In the genomic region with DNA sequence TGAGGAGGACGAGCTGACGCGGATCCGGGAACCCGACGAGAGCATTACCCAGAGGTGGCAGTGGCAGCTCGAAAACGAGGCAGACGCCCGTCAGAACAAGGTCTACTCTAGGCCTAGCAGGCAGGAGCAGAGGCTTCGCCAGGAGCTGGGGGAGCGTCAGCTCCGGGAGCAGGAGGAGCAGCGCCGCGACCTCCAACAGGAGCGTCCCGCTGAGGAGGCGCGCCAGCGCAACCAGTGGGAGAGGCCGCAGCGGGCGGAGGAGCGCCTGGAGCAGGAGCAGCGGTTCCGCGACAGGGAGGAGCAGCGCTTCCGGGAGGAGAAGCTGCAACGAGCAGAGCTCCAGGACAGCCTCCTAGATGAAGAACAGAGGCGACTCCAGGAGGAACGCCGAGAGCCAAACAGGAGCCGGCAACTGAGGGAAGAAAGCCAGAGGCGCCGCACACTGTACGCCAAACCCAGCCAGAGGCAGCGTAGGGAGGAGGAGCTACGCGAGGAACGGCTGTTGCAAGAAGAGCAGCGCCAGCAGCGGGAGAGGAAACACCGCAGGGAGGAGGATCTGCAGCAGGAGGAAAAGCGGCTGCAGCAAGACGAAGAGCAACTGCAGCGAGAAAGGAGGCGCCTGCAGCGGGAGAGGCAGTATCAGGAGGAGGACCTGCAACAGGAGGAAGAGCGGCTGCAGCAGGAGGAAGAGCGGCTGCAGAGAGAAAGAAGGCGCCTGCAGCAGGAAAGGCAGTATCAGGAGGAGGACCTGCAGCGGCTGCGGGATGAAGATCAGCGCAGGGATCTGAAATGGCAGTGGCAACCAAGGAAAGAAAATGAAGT, we compare ENCODE assay signal across 8 mouse cellular contexts. TPM values are rescaled to one million over a fixed set of nuclear protein-coding genes. Genes with fewer than 3 reads are reported as not detected.
DNase-seq lines count a peak whose midpoint lies in the region; ATAC-seq and TF ChIP-seq lines count a peak whose summit lies in the region.

No protein-coding gene starts in this region.

- ATAC-seq in embryonic facial prominence, embryonic 14.5 days (ENCODE audit: low read depth): peak; percentile 89
- peak; percentile 76 for ATAC-seq in limb, embryonic 14.5 days (ENCODE audit: low FRiP score, low read depth)
- ATAC-seq in midbrain, embryonic 14.5 days (ENCODE audit: low FRiP score, low TSS enrichment): peak; percentile 81
- peak; percentile 79; the same call in 1 of the 2 replicates for ATAC-seq in stomach, embryonic 14.5 days (ENCODE audit: insufficient number of reproducible peaks, insufficient read depth, low FRiP score, low read depth)

- peak overlapping the region; percentile 94 for H3K4me2 ChIP-seq in embryonic facial prominence, embryonic 14.5 days (ENCODE audit: low read depth, low read length)
- H3K4me2 ChIP-seq in limb, embryonic 14.5 days (replicated peaks; ENCODE audit: low read depth, low read length, severe bottlenecking): peak overlapping the region; percentile 92
- H3K4me2 ChIP-seq in midbrain, embryonic 14.5 days (ENCODE audit: low read length): peak overlapping the region; percentile 94
- peak overlapping the region; percentile 78 for H3K4me2 ChIP-seq in stomach, embryonic 14.5 days (replicated peaks; ENCODE audit: low read depth, low read length)

- H3K9ac ChIP-seq in embryonic facial prominence, embryonic 14.5 days (ENCODE audit: low read depth, low read length): peak overlapping the region; percentile 51
- H3K9ac ChIP-seq in limb, embryonic 14.5 days (ENCODE audit: low read depth, low read length, severe bottlenecking): peak overlapping the region; percentile 50
- peak overlapping the region; percentile 56 for H3K9ac ChIP-seq in midbrain, embryonic 14.5 days (replicated peaks; ENCODE audit: low read length)
- peak overlapping the region; percentile 15; the same call in 1 of the 2 replicates for H3K9ac ChIP-seq in stomach, embryonic 14.5 days (replicated peaks; ENCODE audit: low read depth, low read length)

- peak overlapping the region; percentile 10; the same call in 1 of the 2 replicates for H3K27ac ChIP-seq in embryonic facial prominence, embryonic 14.5 days (replicated peaks; ENCODE audit: low read depth, low read length)
- peak overlapping the region; percentile 72 for H3K27ac ChIP-seq in heart, embryonic 10.5 days
- H3K27ac ChIP-seq in limb, embryonic 14.5 days (replicated peaks; ENCODE audit: low read depth, low read length): no peak overlapping the region
- H3K27ac ChIP-seq in midbrain, embryonic 14.5 days (replicated peaks; ENCODE audit: low read depth, low read length): peak overlapping the region; percentile 72
- H3K27ac ChIP-seq in stomach, embryonic 14.5 days (ENCODE audit: low read length): peak overlapping the region; percentile 33; the same call in 1 of the 2 replicates

- H3K9me3 ChIP-seq in embryonic facial prominence, embryonic 14.5 days (ENCODE audit: control insufficient read depth, low read length): no peaks in the 10 kb centered on the region
- H3K9me3 ChIP-seq in heart, embryonic 10.5 days: no peaks in the 10 kb centered on the region
- no peaks in the 10 kb centered on the region for H3K9me3 ChIP-seq in limb, embryonic 14.5 days (ENCODE audit: control insufficient read depth, low read length)
- H3K9me3 ChIP-seq in midbrain, embryonic 14.5 days (ENCODE audit: control insufficient read depth, low read length): no peaks in the 10 kb centered on the region
- no peaks in the 10 kb centered on the region for H3K9me3 ChIP-seq in stomach, embryonic 14.5 days (ENCODE audit: control insufficient read depth, low read depth, low read length)

- H3K4me1 ChIP-seq in embryonic facial prominence, embryonic 14.5 days (ENCODE audit: control insufficient read depth, insufficient read depth, low read length): peaks cover 4% of the 10 kb centered on the region; the same call in 1 of the 2 replicates
- peaks cover 22% of the 10 kb centered on the region for H3K4me1 ChIP-seq in heart, embryonic 10.5 days
- 0 out of 2 replicates have a peak, but pooled peaks cover 4% of the 10 kb centered on the region for H3K4me1 ChIP-seq in limb, embryonic 14.5 days (ENCODE audit: control insufficient read depth, insufficient read depth, low read length)
- peaks cover 7% of the 10 kb centered on the region for H3K4me1 ChIP-seq in midbrain, embryonic 14.5 days (ENCODE audit: control insufficient read depth, insufficient read depth, low read length)
- 0 out of 2 replicates have a peak, but pooled peaks cover 2% of the 10 kb centered on the region for H3K4me1 ChIP-seq in stomach, embryonic 14.5 days (ENCODE audit: control insufficient read depth, insufficient read depth, low read length)

- peak overlapping the region; percentile 60 for H3K4me3 ChIP-seq in embryonic facial prominence, embryonic 14.5 days (ENCODE audit: low read depth, low read length)
- peak overlapping the region; percentile 69 for H3K4me3 ChIP-seq in heart, embryonic 10.5 days
- H3K4me3 ChIP-seq in limb, embryonic 14.5 days (replicated peaks; ENCODE audit: low read length): peak overlapping the region; percentile 57
- H3K4me3 ChIP-seq in midbrain, embryonic 14.5 days (replicated peaks; ENCODE audit: low read depth, low read length): peak overlapping the region; percentile 63
- peak overlapping the region; percentile 51 for H3K4me3 ChIP-seq in stomach, embryonic 14.5 days (ENCODE audit: low read depth, low read length)

- no peak for TF ChIP-seq POLR2A in limb, embryonic 14.5 days (IDR thresholded peaks at IDR 0.05; ENCODE audit: borderline replicate concordance, extremely low read depth, insufficient read depth, insufficient read length)

- peak; percentile 4 for DNase-seq in cerebellum, adult 11 months
- no peak for DNase-seq in cerebellum, adult 9-10 months
- DNase-seq in embryonic facial prominence, embryonic 14.5 days (ENCODE audit: low spot score): peak; percentile 93
- DNase-seq in heart, embryonic 10.5 days (ENCODE audit: low spot score): peak; percentile 88
- DNase-seq in kidney, adult 9 months: peak; percentile 76
- DNase-seq in limb, embryonic 14.5 days (ENCODE audit: low spot score): peak; percentile 70
- DNase-seq in midbrain, embryonic 14.5 days: peak; percentile 88

- peaks cover 61% of the 10 kb centered on the region for H3K27me3 ChIP-seq in embryonic facial prominence, embryonic 14.5 days (replicated peaks; ENCODE audit: control insufficient read depth, insufficient read depth, low read length)
- peaks cover 42% of the 10 kb centered on the region for H3K27me3 ChIP-seq in heart, embryonic 10.5 days (ENCODE audit: insufficient read depth, poor library complexity, severe bottlenecking)
- H3K27me3 ChIP-seq in limb, embryonic 14.5 days (ENCODE audit: control insufficient read depth, insufficient read depth, low read length): peaks cover 48% of the 10 kb centered on the region
- H3K27me3 ChIP-seq in midbrain, embryonic 14.5 days (ENCODE audit: control insufficient read depth, insufficient read depth, low read length): peaks cover 42% of the 10 kb centered on the region
- H3K27me3 ChIP-seq in stomach, embryonic 14.5 days (ENCODE audit: control insufficient read depth, insufficient read depth, low read length): 0 out of 2 replicates have a peak, but pooled peaks cover 6% of the 10 kb centered on the region

- H3K36me3 ChIP-seq in embryonic facial prominence, embryonic 14.5 days (ENCODE audit: control insufficient read depth, insufficient read depth, low read length): no peaks in the 10 kb centered on the region
- no peaks in the 10 kb centered on the region for H3K36me3 ChIP-seq in heart, embryonic 10.5 days
- no peaks in the 10 kb centered on the region for H3K36me3 ChIP-seq in limb, embryonic 14.5 days (ENCODE audit: control insufficient read depth, insufficient read depth, low read length)
- H3K36me3 ChIP-seq in midbrain, embryonic 14.5 days (ENCODE audit: control insufficient read depth, insufficient read depth, low read length): no peaks in the 10 kb centered on the region
- no peaks in the 10 kb centered on the region for H3K36me3 ChIP-seq in stomach, embryonic 14.5 days (ENCODE audit: control insufficient read depth, insufficient read depth, low read length)

- WGBS in embryonic facial prominence, embryonic 14.5 days: under 1% methylated on average over 52 of the region's 56 CpGs
- WGBS in heart, embryonic 10.5 days: under 1% methylated on average over 56 of the region's 56 CpGs
- under 1% methylated on average over 55 of the region's 56 CpGs for WGBS in limb, embryonic 14.5 days
- 1% methylated on average over 56 of the region's 56 CpGs for WGBS in midbrain, embryonic 14.5 days
- WGBS in stomach, embryonic 14.5 days: under 1% methylated on average over 56 of the region's 56 CpGs

RNA-seq across cellular contexts. Expression of a gene that starts 2.4 kb away (rescaled TPM):
- 3.4 and 4.2 TPM in 2 replicates for polyA plus RNA-seq in embryonic facial prominence, embryonic 14.5 days (2014; fragmentation: Nextera tagmentation; extraction: Ambion mirVana)
- 0.20 and 0.38 TPM in 2 replicates for polyA plus RNA-seq in heart, embryonic 10.5 days (2016; fragmentation: Nextera tagmentation; extraction: Ambion mirVana)
- 0.54 and 1.3 TPM in 2 replicates for polyA plus RNA-seq in limb, embryonic 14.5 days (2012; rRNA removed)
- polyA plus RNA-seq in limb, embryonic 14.5 days (2014; fragmentation: Nextera tagmentation; extraction: Ambion mirVana): 2.5 and 2.6 TPM in 2 replicates
- polyA plus RNA-seq in midbrain, embryonic 14.5 days (2014; fragmentation: Nextera tagmentation; extraction: Ambion mirVana): 0.69 and 1.2 TPM in 2 replicates
- polyA plus RNA-seq in stomach, embryonic 14.5 days (2014; fragmentation: Nextera tagmentation; extraction: Ambion mirVana): 1.3 and 1.5 TPM in 2 replicates

RNA-seq across cellular contexts. Expression of a gene that starts 24.0 kb away (rescaled TPM):
- 0.18 TPM in 1 of 2 replicates, not detected in the other for polyA plus RNA-seq in embryonic facial prominence, embryonic 14.5 days (2014; fragmentation: Nextera tagmentation; extraction: Ambion mirVana)
- polyA plus RNA-seq in heart, embryonic 10.5 days (2016; fragmentation: Nextera tagmentation; extraction: Ambion mirVana): not detected in 2 replicates
- not detected in 2 replicates for polyA plus RNA-seq in limb, embryonic 14.5 days (2012; rRNA removed)
- not detected in 2 replicates for polyA plus RNA-seq in limb, embryonic 14.5 days (2014; fragmentation: Nextera tagmentation; extraction: Ambion mirVana)
- polyA plus RNA-seq in midbrain, embryonic 14.5 days (2014; fragmentation: Nextera tagmentation; extraction: Ambion mirVana): not detected in 2 replicates
- polyA plus RNA-seq in stomach, embryonic 14.5 days (2014; fragmentation: Nextera tagmentation; extraction: Ambion mirVana): not detected in 2 replicates

RNA-seq across cellular contexts. Expression of a gene that starts 51.1 kb away (rescaled TPM):
- 0.71 and 3.3 TPM in 2 replicates for polyA plus RNA-seq in embryonic facial prominence, embryonic 14.5 days (2014; fragmentation: Nextera tagmentation; extraction: Ambion mirVana)
- polyA plus RNA-seq in heart, embryonic 10.5 days (2016; fragmentation: Nextera tagmentation; extraction: Ambion mirVana): not detected in 2 replicates
- polyA plus RNA-seq in limb, embryonic 14.5 days (2012; rRNA removed): not detected in 2 replicates
- not detected in 2 replicates for polyA plus RNA-seq in limb, embryonic 14.5 days (2014; fragmentation: Nextera tagmentation; extraction: Ambion mirVana)
- polyA plus RNA-seq in midbrain, embryonic 14.5 days (2014; fragmentation: Nextera tagmentation; extraction: Ambion mirVana): not detected in 2 replicates
- polyA plus RNA-seq in stomach, embryonic 14.5 days (2014; fragmentation: Nextera tagmentation; extraction: Ambion mirVana): not detected in 2 replicates
